Mouse (Mus musculus) large intestine, adult 2 months (tissue): Measurements from ENCODE around the gene Ndufs7. TPM values are rescaled to one million over a fixed set of nuclear protein-coding genes. Genes with fewer than 3 reads are reported as not detected.
"Not testable (repeated sequence)": the region's sequence is repeated elsewhere in the genome, so short reads cannot be mapped to it uniquely, and the experiment has no call there.

ENCODE experiments used
- DNase-seq: peaks from one replicate; pipeline ENCODE4 v3.0.0-alpha.2; 2012; ENCODE audit warnings: low read depth, low spot score
- WGBS: fragments of 180-500 bp; shearing (Covaris S2); methylation state at CpG from one replicate; pipeline ENCODE4 v1.1.7; 2018; 5-methylcytosine and 5-hydroxymethylcytosine counted together
- polyA plus RNA-seq: library from polyadenylated mRNA; depleted of rRNA; stranded (reverse); fragments of >200 nt; gene quantifications from 2 replicates; pipeline ENCODE4 v1.2.3, GENCODE M21; 2012; rRNA removed

Ndufs7 gene
- 553 and 570 TPM in 2 replicates for polyA plus RNA-seq

- under 1% methylated on average over 53 of the region's 53 CpGs for WGBS
- DNase-seq, result peak; percentile 83
Observed at GRCm38 (mm10) chr10:80248971-80249640, at the start of gene Ndufs7. Gene Ndufs7 (plus strand): TSS chr10:80249121.

GRCm38 (mm10) chr10:80199440-80200008 is 49.4 kb upstream of the Ndufs7 start:
- whole genome bisulfite sequencing, result 46% methylated on average over 3 of the region's 3 CpGs
- DNase-seq, result peak; percentile 58

- WGBS, result 79% methylated on average over 6 of the region's 6 CpGs
Observed at GRCm38 (mm10) chr10:80200485-80200884, 48.4 kb upstream of the Ndufs7 start.

GRCm38 (mm10) chr10:80204055-80204454 is 44.9 kb upstream of the Ndufs7 start:
- 47% methylated on average over 7 of the region's 7 CpGs for WGBS

More at GRCm38 (mm10) chr10:80200485-80200884, 48.4 kb upstream of the Ndufs7 start:
- DNase-seq, result no peak

GRCm38 (mm10) chr10:80207201-80207600 is 41.7 kb upstream of the Ndufs7 start:
- WGBS, result 90% methylated on average over 1 of the region's 1 CpGs
- DNase-seq, result no peak

More at GRCm38 (mm10) chr10:80204055-80204454, 44.9 kb upstream of the Ndufs7 start:
- no peak for DNase-seq

- no peak for DNase-seq
- 87% methylated on average over 10 of the region's 10 CpGs for WGBS
Observed at GRCm38 (mm10) chr10:80207676-80208075, 41.2 kb upstream of the Ndufs7 start.

GRCm38 (mm10) chr10:80208248-80208647 is 40.7 kb upstream of the Ndufs7 start:
- DNase-seq, result no peak
- 75% methylated on average over 4 of the region's 4 CpGs for WGBS

GRCm38 (mm10) chr10:80208841-80209371 is 40.0 kb upstream of the Ndufs7 start:
- no peak for DNase-seq
- WGBS, result 46% methylated on average over 24 of the region's 24 CpGs

- DNase-seq, result not testable (repeated sequence)
- WGBS, result 68% methylated on average over 7 of the region's 7 CpGs
Observed at GRCm38 (mm10) chr10:80211547-80212103, 37.3 kb upstream of the Ndufs7 start.

GRCm38 (mm10) chr10:80215048-80215772 is 33.7 kb upstream of the Ndufs7 start:
- WGBS, result 52% methylated on average over 16 of the region's 16 CpGs
- no peak for DNase-seq

GRCm38 (mm10) chr10:80220676-80221075 is 28.2 kb upstream of the Ndufs7 start:
- no peak for DNase-seq
- WGBS, result 59% methylated on average over 7 of the region's 9 CpGs

- not testable (repeated sequence) for DNase-seq
- WGBS, result 43% methylated on average over 2 of the region's 2 CpGs
Observed at GRCm38 (mm10) chr10:80223137-80223536, 25.8 kb upstream of the Ndufs7 start.

- under 1% methylated on average over 14 of the region's 14 CpGs for WGBS
- peak; percentile 89 for DNase-seq
Observed at GRCm38 (mm10) chr10:80226071-80226415, 22.9 kb upstream of the Ndufs7 start.

- no peak for DNase-seq
- under 1% methylated on average over 68 of the region's 75 CpGs for WGBS
Observed at GRCm38 (mm10) chr10:80226416-80227165, 22.3 kb upstream of the Ndufs7 start, which contains the start of gene Mum1. Gene Mum1 (plus strand): TSS chr10:80226434.

GRCm38 (mm10) chr10:80227166-80227539 is 21.8 kb upstream of the Ndufs7 start:
- 2% methylated on average over 10 of the region's 10 CpGs for WGBS
- no peak for DNase-seq

GRCm38 (mm10) chr10:80227877-80228775 is 20.8 kb upstream of the Ndufs7 start:
- DNase-seq, result no peak
- 47% methylated on average over 15 of the region's 15 CpGs for WGBS

- no peak for DNase-seq
- 94% methylated on average over 13 of the region's 13 CpGs for WGBS
Observed at GRCm38 (mm10) chr10:80236145-80236825, 12.6 kb upstream of the Ndufs7 start.

GRCm38 (mm10) chr10:80237020-80237419 is 11.9 kb upstream of the Ndufs7 start:
- WGBS, result 91% methylated on average over 4 of the region's 4 CpGs
- DNase-seq, result no peak
